Mouse (Mus musculus): ENCODE measurements around the gene Irs2.

The Irs2 gene

GRCm38 (mm10) chr8:10960277-10960819, 47.9 kb downstream of the Irs2 start:
- intact Hi-C loops (cut with DNase I), result no loop called here

- intact Hi-C loops (cut with DNase I), result no loop called here
Observed at GRCm38 (mm10) chr8:10957292-10957955, 50.8 kb downstream of the Irs2 start.

GRCm38 (mm10) chr8:10953346-10954053, 54.8 kb downstream of the Irs2 start:
- intact Hi-C loops (cut with DNase I), result loop anchor here (5.0 kb wide), 1 partner anchor 49 kb away; no protein-coding TSS in a partner anchor

- intact Hi-C loops (cut with DNase I), result loop anchor here (5.0 kb wide), 1 partner anchor 50 kb away; no protein-coding TSS in a partner anchor
Observed at GRCm38 (mm10) chr8:10952706-10953105, 55.6 kb downstream of the Irs2 start.

- intact Hi-C loops (cut with DNase I), result loop anchor here (5.0 kb wide), 1 partner anchor 50 kb away; no protein-coding TSS in a partner anchor
Observed at GRCm38 (mm10) chr8:10952235-10952634, 56.0 kb downstream of the Irs2 start.

- intact Hi-C loops (cut with DNase I), result loop anchor here (5.0 kb wide), 1 partner anchor 51 kb away; no protein-coding TSS in a partner anchor
Observed at GRCm38 (mm10) chr8:10951567-10951966, 56.7 kb downstream of the Irs2 start.

- intact Hi-C loops (cut with DNase I), result no loop called here
Observed at GRCm38 (mm10) chr8:10945939-10946740, 62.1 kb downstream of the Irs2 start.

GRCm38 (mm10) chr8:10945490-10945889, 62.8 kb downstream of the Irs2 start:
- intact Hi-C loops (cut with DNase I), result no loop called here

- intact Hi-C loops (cut with DNase I), result no loop called here
Observed at GRCm38 (mm10) chr8:10943314-10944060, 64.8 kb downstream of the Irs2 start.

- intact Hi-C loops (cut with DNase I), result no loop called here
Observed at GRCm38 (mm10) chr8:10939883-10940282, 68.4 kb downstream of the Irs2 start.

GRCm38 (mm10) chr8:10939210-10939782, 69.0 kb downstream of the Irs2 start:
- intact Hi-C loops (cut with DNase I), result no loop called here

GRCm38 (mm10) chr8:10938284-10938683, 70.0 kb downstream of the Irs2 start:
- intact Hi-C loops (cut with DNase I), result no loop called here

GRCm38 (mm10) chr8:10936646-10937045, 71.6 kb downstream of the Irs2 start:
- intact Hi-C loops (cut with DNase I), result no loop called here

GRCm38 (mm10) chr8:10935231-10935630, 73.0 kb downstream of the Irs2 start:
- intact Hi-C loops (cut with DNase I), result no loop called here

Data from adrenal gland (tissue).